Mouse (Mus musculus) bone marrow macrophage, adult 2 months (primary cell): ENCODE results near the gene Csde1. TPM values are rescaled to one million over a fixed set of nuclear protein-coding genes. Genes with fewer than 3 reads are reported as not detected.

ENCODE experiments used
- H3K27ac ChIP-seq: 2 replicates; pipeline ENCODE4 v1.5.1; 2012; ENCODE audit warnings: low read depth, low read length; ENCODE audit not compliant: insufficient read depth
- H3K4me1 ChIP-seq: 2 replicates; pipeline ENCODE4 v1.6.1; 2012; ENCODE audit warnings: low read length; ENCODE audit not compliant: control insufficient read depth, insufficient read depth
- H3K4me3 ChIP-seq: 2 replicates; pipeline ENCODE4 v1.5.1; 2012; ENCODE audit warnings: mild to moderate bottlenecking, low read length, moderate library complexity; ENCODE audit not compliant: insufficient read depth
- CTCF ChIP-seq: IDR thresholded peaks from 2 replicates; pipeline ENCODE4 v1.5.1; 2012; ENCODE audit warnings: low read depth, mild to moderate bottlenecking, low read length, moderate library complexity
- POLR2A ChIP-seq: IDR thresholded peaks from 2 replicates; pipeline ENCODE4 v1.6.1; 2012; ENCODE audit warnings: mild to moderate bottlenecking, low read depth, low read length, borderline replicate concordance
- polyA plus RNA-seq: library from polyadenylated mRNA; stranded (reverse); fragments of >200 nt; gene quantifications from 2 replicates; pipeline ENCODE4 v1.2.4, GENCODE M21; 2012; ENCODE audit not compliant: missing spikeins, insufficient read depth, insufficient read length

Csde1 gene
- polyA plus RNA-seq = 291 and 299 TPM in 2 replicates

- Histone ChIP-seq H3K4me1 (peaks cover 31% of the 10 kb centered on the region), H3K27ac (peak within 1 kb of the TSS; percentile 84), H3K4me3 (peak within 1 kb of the TSS; percentile 85)
- TF ChIP-seq CTCF (no peak), POLR2A (no peak; the same call in 1 of the 2 replicates)
These were observed at the start of gene Csde1 for GRCm38 (mm10) chr3:103020249-103020942. TSS of gene Csde1 (plus strand) at chr3:103020426.

GRCm38 (mm10) chr3:102970508-102970907, 49.7 kb upstream of the Csde1 start:
- H3K4me3 ChIP-seq = no peak overlapping the region
- no peak for TF ChIP-seq CTCF
- TF ChIP-seq POLR2A = no peak
- no peaks in the 10 kb centered on the region for H3K4me1 ChIP-seq
- H3K27ac ChIP-seq = no peak overlapping the region

GRCm38 (mm10) chr3:102976906-102977305, 43.3 kb upstream of the Csde1 start:
- Histone ChIP-seq H3K27ac (no peak overlapping the region), H3K4me1 (no peaks in the 10 kb centered on the region), H3K4me3 (no peak overlapping the region)
- TF ChIP-seq CTCF (no peak), POLR2A (no peak)

GRCm38 (mm10) chr3:102979550-102980348, 40.5 kb upstream of the Csde1 start:
- Histone ChIP-seq H3K4me1 (no peaks in the 10 kb centered on the region), H3K27ac (no peak overlapping the region), H3K4me3 (no peak overlapping the region)
- TF ChIP-seq POLR2A (no peak), CTCF (no peak)

- Histone ChIP-seq H3K27ac (no peak overlapping the region), H3K4me3 (no peak overlapping the region), H3K4me1 (no peaks in the 10 kb centered on the region)
- TF ChIP-seq POLR2A = no peak
- no peak for TF ChIP-seq CTCF
These were observed 39.9 kb upstream of the Csde1 start for GRCm38 (mm10) chr3:102980349-102980736.

- H3K4me1 ChIP-seq = peaks cover 3% of the 10 kb centered on the region
- H3K4me3 ChIP-seq = no peak overlapping the region
- TF ChIP-seq CTCF (no peak), POLR2A (no peak)
- H3K27ac ChIP-seq = no peak overlapping the region
These were observed 29.2 kb upstream of the Csde1 start for GRCm38 (mm10) chr3:102991041-102991440.

GRCm38 (mm10) chr3:102992936-102993335, 27.3 kb upstream of the Csde1 start:
- Histone ChIP-seq H3K4me1 (peaks cover 15% of the 10 kb centered on the region), H3K4me3 (no peak overlapping the region), H3K27ac (no peak overlapping the region)
- TF ChIP-seq CTCF (no peak), POLR2A (no peak)

GRCm38 (mm10) chr3:102995233-102995604, 25.0 kb upstream of the Csde1 start:
- TF ChIP-seq CTCF (no peak), POLR2A (no peak)
- Histone ChIP-seq H3K4me1 (peaks cover 15% of the 10 kb centered on the region), H3K27ac (no peak overlapping the region), H3K4me3 (peak overlapping the region; percentile 95)

GRCm38 (mm10) chr3:102995605-102996321, 24.5 kb upstream of the Csde1 start, which contains the start of gene Sike1:
TSS of gene Sike1 (plus strand) at chr3:102995708.
- no peak for TF ChIP-seq CTCF
- TF ChIP-seq POLR2A = 0 out of 2 replicates have a peak, but pooled peaks have one; percentile 9
- Histone ChIP-seq H3K27ac (peak within 1 kb of the TSS; percentile 89), H3K4me1 (peaks cover 15% of the 10 kb centered on the region), H3K4me3 (peak within 1 kb of the TSS; percentile 95)

GRCm38 (mm10) chr3:102997036-102997435, 23.2 kb upstream of the Csde1 start:
- H3K4me1 ChIP-seq = peaks cover 15% of the 10 kb centered on the region
- peak overlapping the region; percentile 7; the same call in 1 of the 2 replicates for H3K4me3 ChIP-seq
- TF ChIP-seq CTCF (no peak), POLR2A (no peak)
- H3K27ac ChIP-seq = peak overlapping the region; percentile 56

GRCm38 (mm10) chr3:102997591-102997990, 22.6 kb upstream of the Csde1 start:
- peak overlapping the region; percentile 56 for H3K27ac ChIP-seq
- no peak for TF ChIP-seq POLR2A
- TF ChIP-seq CTCF = no peak
- no peak overlapping the region for H3K4me3 ChIP-seq
- peaks cover 15% of the 10 kb centered on the region for H3K4me1 ChIP-seq
